Mouse (Mus musculus) MEL (cell line): ENCODE data around the gene Ror1. TPM values are rescaled to one million over a fixed set of nuclear protein-coding genes. Genes with fewer than 3 reads are reported as not detected.

ENCODE experiments used
- DNase-seq: peaks from one replicate; pipeline ENCODE4 v3.0.0; 2011; ENCODE audit warnings: low read depth, low spot score
- H3K27ac ChIP-seq: 2 replicates; pipeline ENCODE4 v1.5.1; 2012; ENCODE audit warnings: low read depth, mild to moderate bottlenecking, control low read depth, low read length, moderate library complexity; ENCODE audit not compliant: control insufficient read depth
- H3K27me3 ChIP-seq, 2 experiments: fragments of 150-350 bp in 1 of 2; sonication (generic) in 1 of 2; 2 replicates each; pipeline ENCODE4 v1.6.1; 2012; ENCODE audit warnings: low read length in 2 of 2, mild to moderate bottlenecking in 2 of 2, improper control_type of control experiment in 1 of 2, moderate library complexity in 1 of 2; ENCODE audit not compliant: insufficient read depth in 2 of 2, control insufficient read depth in 1 of 2
- H3K36me3 ChIP-seq, 2 experiments: 2 replicates each; pipeline ENCODE4 v1.6.1; 2012 to 2014; ENCODE audit warnings: low read length in 2 of 2, improper control_type of control experiment in 1 of 2, inconsistent platforms in 1 of 2, mild to moderate bottlenecking in 1 of 2; ENCODE audit not compliant: insufficient read depth in 2 of 2, control insufficient read depth in 1 of 2
- H3K4me1 ChIP-seq, 2 experiments: fragments of 150-350 bp in 1 of 2; sonication (generic) in 1 of 2; 2 replicates each; pipeline ENCODE4 v1.6.1; 2012; ENCODE audit warnings: low read length in 2 of 2, improper control_type of control experiment in 1 of 2, mild to moderate bottlenecking in 1 of 2; ENCODE audit not compliant: insufficient read depth in 2 of 2, control insufficient read depth in 1 of 2
- H3K4me3 ChIP-seq, 2 experiments: fragments of 150-350 bp in 1 of 2; sonication (generic) in 1 of 2; 2 replicates each; pipeline ENCODE4 v1.5.1; 2012; ENCODE audit warnings: low read depth in 2 of 2, low read length in 2 of 2, mild to moderate bottlenecking in 2 of 2, moderate library complexity in 2 of 2, control low read depth in 1 of 2, improper control_type of control experiment in 1 of 2; ENCODE audit not compliant: control insufficient read depth in 1 of 2, insufficient read depth in 1 of 2
- H3K79me2 ChIP-seq: 2 replicates; pipeline ENCODE4 v1.6.1; 2012; ENCODE audit warnings: mild to moderate bottlenecking, low read length, moderate library complexity; ENCODE audit not compliant: control insufficient read depth, poor library complexity, insufficient read depth
- H3K9ac ChIP-seq: 2 replicates; pipeline ENCODE4 v1.6.1; 2012; ENCODE audit warnings: low read depth, mild to moderate bottlenecking, control low read depth, low read length, moderate library complexity; ENCODE audit not compliant: control insufficient read depth, poor library complexity, severe bottlenecking
- H3K9me3 ChIP-seq: fragments of 150-350 bp; sonication (generic); replicated peaks from 2 replicates; pipeline ENCODE4 v1.6.1; 2012; ENCODE audit warnings: mild to moderate bottlenecking, low read length, improper control_type of control experiment, moderate library complexity; ENCODE audit not compliant: insufficient read depth
- CTCF ChIP-seq, 3 experiments: IDR thresholded peaks in 2 of 3; conservative IDR thresholded peaks in 1 of 3; 2 replicates each; pipeline ENCODE4 v1.5.1; 2011 to 2012; ENCODE audit warnings: low read length in 3 of 3, low read depth in 2 of 3, mild to moderate bottlenecking in 2 of 3, improper control_type of control experiment in 1 of 3, inconsistent platforms in 1 of 3, mixed read lengths in 1 of 3, moderate library complexity in 1 of 3; ENCODE audit not compliant: control insufficient read depth in 1 of 3, insufficient read depth in 1 of 3, poor library complexity in 1 of 3, severe bottlenecking in 1 of 3
- E2F4 ChIP-seq: IDR thresholded peaks from 2 replicates; pipeline ENCODE4 v1.6.1; 2011; ENCODE audit warnings: low read depth, low read length, improper control_type of control experiment, borderline replicate concordance
- ELF1 ChIP-seq: IDR thresholded peaks from 2 replicates; pipeline ENCODE4 v1.6.1; 2014; ENCODE audit warnings: low read depth, mild to moderate bottlenecking, inconsistent platforms, low read length, improper control_type of control experiment, moderate library complexity
- ETS1 ChIP-seq: IDR thresholded peaks from 2 replicates; pipeline ENCODE4 v1.6.1; 2012; ENCODE audit warnings: low read depth, mild to moderate bottlenecking, inconsistent platforms, low read length, improper control_type of control experiment, moderate library complexity
- GABPA ChIP-seq: IDR thresholded peaks from 2 replicates; pipeline ENCODE4 v1.6.1; 2012; ENCODE audit warnings: low read depth, mild to moderate bottlenecking, inconsistent platforms, low read length, improper control_type of control experiment, moderate library complexity
- GATA1 ChIP-seq: IDR thresholded peaks from 2 replicates; pipeline ENCODE4 v1.6.1; 2011; ENCODE audit warnings: low read depth, low read length, improper control_type of control experiment
- JUND ChIP-seq: IDR thresholded peaks from 2 replicates; pipeline ENCODE4 v1.6.1; 2011; ENCODE audit warnings: low read depth, mild to moderate bottlenecking, improper control_type of control experiment, low read length
- KAT2A ChIP-seq: conservative IDR thresholded peaks from 2 replicates; pipeline ENCODE4 v1.6.1; 2012; ENCODE audit warnings: low read depth, low read length, improper control_type of control experiment, inconsistent platforms
- MAFK ChIP-seq: IDR thresholded peaks from 2 replicates; pipeline ENCODE4 v1.6.1; 2011; ENCODE audit warnings: low read depth, mild to moderate bottlenecking, low read length, improper control_type of control experiment, borderline replicate concordance
- MAX ChIP-seq: IDR thresholded peaks from 2 replicates; pipeline ENCODE4 v1.6.1; 2011; ENCODE audit warnings: low read length, improper control_type of control experiment
- MXI1 ChIP-seq: IDR thresholded peaks from 2 replicates; pipeline ENCODE4 v1.6.1; 2011; ENCODE audit warnings: mild to moderate bottlenecking, low read depth, low read length, improper control_type of control experiment
- NELFE ChIP-seq: IDR thresholded peaks from 2 replicates; pipeline ENCODE4 v1.6.1; 2011; ENCODE audit warnings: low read depth, low read length, improper control_type of control experiment
- NRF1 ChIP-seq: IDR thresholded peaks from 2 replicates; pipeline ENCODE4 v1.6.1; 2014; ENCODE audit warnings: low read depth, mild to moderate bottlenecking, inconsistent platforms, low read length, improper control_type of control experiment, moderate library complexity; ENCODE audit not compliant: poor library complexity, insufficient read depth, severe bottlenecking
- SMC3 ChIP-seq: IDR thresholded peaks from 2 replicates; pipeline ENCODE4 v1.6.1; 2011; ENCODE audit warnings: low read depth, low read length, improper control_type of control experiment
- TBP ChIP-seq: IDR thresholded peaks from 2 replicates; pipeline ENCODE4 v1.8.0; 2011; ENCODE audit warnings: low read depth, low read length, improper control_type of control experiment
- TCF12 ChIP-seq: IDR thresholded peaks from 2 replicates; pipeline ENCODE4 v1.6.1; 2014; ENCODE audit warnings: low read depth, mild to moderate bottlenecking, inconsistent platforms, low read length, improper control_type of control experiment, moderate library complexity
- UBTF ChIP-seq: IDR thresholded peaks from 2 replicates; pipeline ENCODE4 v1.6.1; 2012; ENCODE audit warnings: low read depth, mild to moderate bottlenecking, inconsistent platforms, low read length, improper control_type of control experiment, moderate library complexity, borderline replicate concordance; ENCODE audit not compliant: insufficient read depth
- ZKSCAN1 ChIP-seq: IDR thresholded peaks from 2 replicates; pipeline ENCODE4 v1.6.1; 2012; ENCODE audit warnings: low read depth, mild to moderate bottlenecking, inconsistent platforms, low read length, improper control_type of control experiment, moderate library complexity
- polyA plus RNA-seq, 2 experiments: library from polyadenylated mRNA; stranded (reverse) in 1 of 2; unstranded in 1 of 2; fragments of >175 nt in 1 of 2; fragments of >200 nt in 1 of 2; gene quantifications; 2 replicates each; pipeline versions ENCODE4 v1.2.1 to v1.2.4; 2012; ENCODE audit warnings: low replicate concordance in 2 of 2, low read depth in 1 of 2; ENCODE audit not compliant: insufficient read length in 2 of 2, insufficient read depth in 1 of 2, missing spikeins in 1 of 2
- total RNA-seq: library from RNA; depleted of rRNA; stranded (reverse); fragments of 300-350 nt; gene quantifications from 2 replicates; pipeline ENCODE4 v1.2.3, GENCODE M21; 2012

Gene Ror1
- total and polyA plus RNA-seq, 3 experiments, result not detected

- DNase-seq, result no peak
Observed at GRCm38 (mm10) chr4:100253831-100254230, 158.2 kb downstream of the Ror1 start.

GRCm38 (mm10) chr4:100258462-100258861, 162.9 kb downstream of the Ror1 start:
- Histone ChIP-seq H3K79me2 (no peaks in the 10 kb centered on the region), H3K4me1 (no peaks in the 10 kb centered on the region), H3K27ac (no peak overlapping the region), H3K27me3 (no peaks in the 10 kb centered on the region), H3K36me3 (no peaks in the 10 kb centered on the region), H3K4me3 (no peak overlapping the region), H3K9me3 (no peaks in the 10 kb centered on the region), H3K9ac (no peak overlapping the region)
- TF ChIP-seq ETS1 (no peak), NELFE (no peak), CTCF (IDR thresholded peaks at IDR 0.05 in 2 of 3, conservative IDR thresholded peaks at IDR 0.05 in 1 of 3; ENCODE audit: control insufficient read depth in 1 of 3, insufficient read depth in 1 of 3, low read depth in 2 of 3, low read length in 3 of 3, poor library complexity in 1 of 3, severe bottlenecking in 1 of 3) (no peak), MAFK (no peak), ZKSCAN1 (no peak), ELF1 (no peak), TCF12 (no peak), SMC3 (no peak), JUND (no peak), GABPA (no peak), TBP (no peak), E2F4 (no peak), MAX (no peak), KAT2A (no peak), UBTF (no peak), NRF1 (no peak), MXI1 (no peak)
- no peak for DNase-seq

More at GRCm38 (mm10) chr4:100253831-100254230, 158.2 kb downstream of the Ror1 start:
- Histone ChIP-seq H3K4me1 (no peaks in the 10 kb centered on the region), H3K9me3 (no peaks in the 10 kb centered on the region)
- TF ChIP-seq SMC3, result no peak
- no peak for TF ChIP-seq GATA1
- TF ChIP-seq, all 39 proteins: peak for 0
- Histone ChIP-seq H3K27me3 (no peaks in the 10 kb centered on the region), H3K79me2 (no peaks in the 10 kb centered on the region), H3K4me3 (no peak overlapping the region), H3K36me3 (no peaks in the 10 kb centered on the region), H3K27ac (no peak overlapping the region), H3K9ac (no peak overlapping the region)
